Mouse (Mus musculus) hindbrain, embryonic 15.5 days (tissue): ENCODE measurements around the gene Arntl. TPM values are rescaled to one million over a fixed set of nuclear protein-coding genes. Genes with fewer than 3 reads are reported as not detected.
"Not testable (repeated sequence)": the region's sequence is repeated elsewhere in the genome, so short reads cannot be mapped to it uniquely, and the experiment has no call there.

Experiments used
- ATAC-seq: fragments of 200-750 bp; cut with Nextera tagmentation; 2 replicates; pipeline ENCODE4 v1.8.0; 2017; ENCODE audit warnings: low read depth, moderate number of reproducible peaks, moderate TSS enrichment; ENCODE audit not compliant: low FRiP score
- H3K27ac ChIP-seq: fragments of 300-500 bp; sonication (generic); replicated peaks from 2 replicates; pipeline ENCODE4 v1.5.1; 2015; ENCODE audit warnings: mild to moderate bottlenecking, inconsistent platforms
- H3K27me3 ChIP-seq: fragments of 300-500 bp; sonication (generic); 2 replicates; pipeline ENCODE4 v1.6.1; 2015; ENCODE audit warnings: control low read depth, inconsistent platforms
- H3K36me3 ChIP-seq: fragments of 300-500 bp; sonication (generic); 2 replicates; pipeline ENCODE4 v1.6.1; 2015; ENCODE audit warnings: control low read depth, inconsistent platforms
- H3K4me1 ChIP-seq: fragments of 300-500 bp; sonication (generic); replicated peaks from 2 replicates; pipeline ENCODE4 v1.6.1; 2015; ENCODE audit warnings: control low read depth, inconsistent platforms
- H3K4me2 ChIP-seq: fragments of 300-500 bp; sonication (generic); 2 replicates; pipeline ENCODE4 v1.6.1; 2015; ENCODE audit warnings: moderate library complexity, mild to moderate bottlenecking, inconsistent platforms
- H3K4me3 ChIP-seq: fragments of 300-500 bp; sonication (generic); 2 replicates; pipeline ENCODE4 v1.5.1; 2015; ENCODE audit warnings: mild to moderate bottlenecking, inconsistent platforms
- H3K9ac ChIP-seq: fragments of 300-500 bp; sonication (generic); 2 replicates; pipeline ENCODE4 v1.6.1; 2015; ENCODE audit warnings: inconsistent platforms
- H3K9me3 ChIP-seq: fragments of 300-500 bp; sonication (generic); 2 replicates; pipeline ENCODE4 v1.6.1; 2016; ENCODE audit warnings: control low read depth, inconsistent platforms
- WGBS: fragments of 180-500 bp; shearing (Covaris S2); methylation state at CpG from one replicate; pipeline ENCODE4 v1.1.7; 2015; 5-methylcytosine and 5-hydroxymethylcytosine counted together
- polyA plus RNA-seq: library from polyadenylated mRNA; unstranded; fragments of >200 nt; fragmentation: Nextera tagmentation; extraction: Ambion mirVana; gene quantifications from 2 replicates; pipeline ENCODE4 v1.2.1, GENCODE M21; 2015

Gene Arntl
- polyA plus RNA-seq, 1 experiment from 2014 or later = 21.2 TPM

DNA sequence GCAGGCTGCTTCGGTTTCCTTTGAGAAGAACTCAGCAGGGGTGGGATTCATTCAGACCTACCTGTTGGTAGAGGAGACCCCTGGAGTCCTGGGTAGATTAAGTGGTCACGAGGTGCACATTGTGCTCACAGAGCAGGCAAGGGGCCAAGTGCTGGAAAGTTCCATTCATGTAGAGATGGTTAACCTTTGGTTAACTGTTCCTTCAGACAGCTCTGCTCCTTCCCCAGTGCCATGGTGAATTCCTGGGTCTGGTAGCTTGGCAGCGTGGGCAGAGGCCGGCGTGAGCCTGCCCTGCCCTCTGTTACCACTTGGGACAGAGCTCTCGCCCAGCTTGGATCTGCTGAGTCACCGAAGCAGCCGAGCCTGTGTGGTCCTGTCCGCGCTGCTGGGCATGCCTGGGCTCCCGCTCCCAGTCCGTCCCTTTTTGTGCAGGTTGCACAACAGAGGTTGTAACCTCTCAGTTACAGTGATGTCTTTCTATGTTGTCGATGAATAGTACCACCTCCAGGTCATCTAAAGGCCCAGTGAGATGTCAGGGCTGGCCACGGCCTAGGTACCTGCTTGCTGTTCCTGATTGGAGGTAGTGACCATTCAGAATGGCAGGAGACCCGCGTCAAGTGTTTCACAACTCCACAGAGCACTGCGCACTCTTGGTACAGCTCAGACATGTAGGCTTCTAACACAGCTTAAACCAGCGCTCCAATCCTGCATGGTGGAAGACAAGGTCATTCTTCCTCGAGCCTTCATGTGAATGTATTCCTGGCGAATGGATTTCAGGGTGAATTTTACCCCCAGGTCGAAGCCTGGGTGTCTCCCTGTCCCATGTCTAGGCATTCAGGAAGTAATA lies 53.3 kb downstream of the Arntl start:
- Histone ChIP-seq H3K4me3 (no peak overlapping the region), H3K9me3 (no peaks in the 10 kb centered on the region), H3K36me3 (no peaks in the 10 kb centered on the region), H3K27ac (peak overlapping the region; percentile 47; the same call in 1 of the 2 replicates), H3K4me2 (no peak overlapping the region), H3K9ac (no peak overlapping the region), H3K27me3 (no peaks in the 10 kb centered on the region), H3K4me1 (peaks cover 11% of the 10 kb centered on the region)
- 62% methylated on average over 21 of the region's 21 CpGs for WGBS
- peak; percentile 55; the same call in 1 of the 2 replicates for ATAC-seq

DNA sequence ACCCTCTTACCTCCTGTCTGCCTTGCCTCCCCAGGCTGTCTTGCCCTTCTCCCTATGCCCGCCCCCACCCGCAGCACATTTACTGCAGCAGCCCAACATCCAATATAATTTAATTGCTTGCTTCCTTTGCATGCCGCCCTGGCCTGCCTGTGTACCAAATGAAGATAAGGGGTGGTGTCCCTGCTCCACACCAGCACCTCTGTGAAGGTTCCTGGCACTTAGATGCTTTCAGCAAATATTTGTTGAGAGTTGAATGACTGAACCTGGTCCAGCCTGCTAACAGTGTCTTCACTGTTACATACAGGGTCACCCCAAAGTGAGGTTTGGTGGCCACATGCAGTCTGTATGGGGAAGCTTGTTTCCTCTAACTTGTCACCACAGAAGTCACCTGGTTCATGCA lies 54.4 kb downstream of the Arntl start:
- no peak for ATAC-seq
- H3K9ac ChIP-seq = no peak overlapping the region
- H3K4me1 ChIP-seq = peaks cover 11% of the 10 kb centered on the region
- no peaks in the 10 kb centered on the region for H3K36me3 ChIP-seq
- WGBS = 81% methylated on average over 3 of the region's 3 CpGs
- no peaks in the 10 kb centered on the region for H3K27me3 ChIP-seq
- H3K9me3 ChIP-seq = no peaks in the 10 kb centered on the region
- H3K27ac ChIP-seq = no peak overlapping the region
- no peak overlapping the region for H3K4me3 ChIP-seq
- H3K4me2 ChIP-seq = no peak overlapping the region

DNA sequence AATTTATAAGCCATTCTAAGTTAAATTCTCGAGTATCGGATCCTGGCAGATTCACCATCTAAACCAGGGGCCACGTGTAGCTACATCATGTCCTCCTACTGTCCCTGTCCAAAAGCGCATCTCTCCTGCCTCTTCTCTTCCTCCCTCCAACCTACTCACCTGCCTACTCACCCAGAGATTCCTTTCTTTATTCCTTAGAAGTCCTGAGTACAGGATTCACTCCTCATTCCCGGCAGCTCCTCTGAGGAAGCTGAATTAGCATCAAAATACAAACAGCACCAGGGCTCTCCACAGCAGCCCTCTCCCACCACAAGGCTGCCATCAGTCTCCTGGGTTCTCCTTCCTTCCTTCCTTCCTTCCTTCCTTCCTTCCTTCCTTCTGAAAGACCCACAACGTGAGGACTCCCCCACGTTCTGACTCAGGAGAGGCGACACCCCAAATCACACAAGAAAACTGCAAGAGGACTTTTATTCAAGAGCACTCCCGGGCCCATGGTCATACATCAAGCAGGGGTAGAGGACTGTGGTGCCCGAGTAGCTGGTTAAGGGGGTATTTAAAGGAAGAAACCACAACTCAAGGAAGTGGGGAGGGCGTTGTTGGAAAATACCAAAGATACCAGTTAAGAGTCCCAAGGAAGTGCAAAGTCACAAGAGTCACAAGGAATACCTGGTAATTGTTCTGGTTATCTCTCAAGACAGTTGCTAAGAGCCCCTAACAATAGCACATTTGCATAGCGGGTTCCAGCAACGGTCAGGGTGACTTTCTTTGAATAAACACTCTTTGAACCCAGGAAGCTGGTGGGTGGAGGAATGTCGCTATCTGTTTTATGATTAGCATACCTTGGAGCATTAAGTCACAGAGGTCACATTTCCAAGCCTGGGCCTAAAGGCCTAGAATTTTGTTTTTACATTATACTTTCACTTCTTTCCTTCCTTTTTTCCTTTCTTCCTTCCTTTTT lies 55.5 kb downstream of the Arntl start:
- ATAC-seq, H3K4me3 ChIP-seq, H3K27ac ChIP-seq, H3K4me2 ChIP-seq, H3K9ac ChIP-seq, H3K27me3 ChIP-seq, H3K9me3 ChIP-seq, H3K36me3 ChIP-seq: not testable (repeated sequence)
- 50% methylated on average over 14 of the region's 14 CpGs for WGBS
- peaks cover 11% of the 10 kb centered on the region for H3K4me1 ChIP-seq

- ATAC-seq = no peak
- peaks cover 11% of the 10 kb centered on the region for H3K4me1 ChIP-seq
Observed at GRCm38 (mm10) chr7:113263990-113264389, 56.7 kb downstream of the Arntl start.

GRCm38 (mm10) chr7:113268287-113268686 lies 61.0 kb downstream of the Arntl start:
- Histone ChIP-seq H3K27me3 (no peaks in the 10 kb centered on the region), H3K9ac (no peak overlapping the region), H3K27ac (no peak overlapping the region), H3K9me3 (no peaks in the 10 kb centered on the region), H3K4me2 (no peak overlapping the region), H3K36me3 (no peaks in the 10 kb centered on the region), H3K4me3 (no peak overlapping the region), H3K4me1 (peaks cover 19% of the 10 kb centered on the region)
- no peak for ATAC-seq
- 79% methylated on average over 9 of the region's 9 CpGs for WGBS

More at GRCm38 (mm10) chr7:113263990-113264389, 56.7 kb downstream of the Arntl start:
- Histone ChIP-seq H3K36me3 (no peaks in the 10 kb centered on the region), H3K27me3 (no peaks in the 10 kb centered on the region), H3K27ac (no peak overlapping the region), H3K9ac (no peak overlapping the region), H3K4me2 (no peak overlapping the region), H3K4me3 (no peak overlapping the region), H3K9me3 (no peaks in the 10 kb centered on the region)
- 95% methylated on average over 1 of the region's 1 CpGs for WGBS

- Histone ChIP-seq H3K4me2 (no peak overlapping the region), H3K4me1 (peaks cover 19% of the 10 kb centered on the region), H3K36me3 (no peaks in the 10 kb centered on the region), H3K9me3 (no peaks in the 10 kb centered on the region), H3K27ac (no peak overlapping the region), H3K9ac (no peak overlapping the region), H3K27me3 (no peaks in the 10 kb centered on the region), H3K4me3 (no peak overlapping the region)
- ATAC-seq = no peak
Observed at GRCm38 (mm10) chr7:113269081-113269480, 61.8 kb downstream of the Arntl start.

DNA sequence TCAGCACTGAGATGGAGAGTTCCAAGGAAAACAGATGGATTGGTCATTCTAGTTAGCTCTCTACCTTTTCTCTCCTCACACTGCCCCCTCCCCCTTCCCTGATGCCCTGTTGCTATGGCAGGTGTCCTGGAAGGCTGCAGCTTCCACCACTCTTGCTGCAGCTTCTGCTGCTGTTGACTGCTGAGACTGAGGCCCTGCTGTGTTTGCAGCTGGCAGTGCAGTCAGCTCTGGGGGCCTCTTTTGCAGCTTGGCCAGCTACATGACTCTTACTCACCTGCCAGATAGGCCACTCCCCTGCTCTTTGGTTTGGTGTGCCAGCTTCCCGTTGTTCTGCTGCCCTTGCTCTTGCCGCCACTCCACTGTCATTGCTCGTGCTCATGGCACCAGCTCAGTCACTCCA lies 62.7 kb downstream of the Arntl start:
- WGBS = 54% methylated on average over 3 of the region's 3 CpGs
- Histone ChIP-seq H3K9ac (no peak overlapping the region), H3K9me3 (no peaks in the 10 kb centered on the region), H3K4me1 (peaks cover 19% of the 10 kb centered on the region), H3K27ac (peak overlapping the region; percentile 48; the same call in 1 of the 2 replicates), H3K27me3 (no peaks in the 10 kb centered on the region), H3K4me2 (no peak overlapping the region), H3K4me3 (no peak overlapping the region), H3K36me3 (no peaks in the 10 kb centered on the region)
- ATAC-seq = no peak

GRCm38 (mm10) chr7:113270551-113270950 lies 63.3 kb downstream of the Arntl start:
- no peaks in the 10 kb centered on the region for H3K9me3 ChIP-seq
- H3K9ac ChIP-seq = no peak overlapping the region
- H3K27ac ChIP-seq = peak overlapping the region; percentile 48; the same call in 1 of the 2 replicates

GRCm38 (mm10) chr7:113270991-113271390 lies 63.7 kb downstream of the Arntl start:
- Histone ChIP-seq H3K36me3 (no peaks in the 10 kb centered on the region), H3K4me2 (no peak overlapping the region), H3K27ac (peak overlapping the region; percentile 17; the same call in 1 of the 2 replicates), H3K4me3 (no peak overlapping the region), H3K9ac (no peak overlapping the region), H3K4me1 (peaks cover 19% of the 10 kb centered on the region), H3K27me3 (no peaks in the 10 kb centered on the region), H3K9me3 (no peaks in the 10 kb centered on the region)
- ATAC-seq = peak; percentile 8; the same call in 1 of the 2 replicates
- 62% methylated on average over 2 of the region's 2 CpGs for WGBS

More at GRCm38 (mm10) chr7:113270551-113270950, 63.3 kb downstream of the Arntl start:
- Histone ChIP-seq H3K36me3 (no peaks in the 10 kb centered on the region), H3K4me1 (peaks cover 19% of the 10 kb centered on the region), H3K4me3 (no peak overlapping the region), H3K27me3 (no peaks in the 10 kb centered on the region), H3K4me2 (no peak overlapping the region)
- 52% methylated on average over 10 of the region's 10 CpGs for WGBS
- ATAC-seq = peak; percentile 58; the same call in 1 of the 2 replicates

GRCm38 (mm10) chr7:113272338-113272997 lies 65.2 kb downstream of the Arntl start:
- Histone ChIP-seq H3K27me3 (no peaks in the 10 kb centered on the region), H3K4me3 (no peak overlapping the region), H3K4me2 (no peak overlapping the region), H3K27ac (no peak overlapping the region), H3K36me3 (no peaks in the 10 kb centered on the region), H3K9me3 (no peaks in the 10 kb centered on the region), H3K9ac (no peak overlapping the region), H3K4me1 (peaks cover 23% of the 10 kb centered on the region)
- ATAC-seq = no peak
- WGBS = 75% methylated on average over 5 of the region's 6 CpGs

GRCm38 (mm10) chr7:113277245-113277644 lies 70.0 kb downstream of the Arntl start:
- H3K4me1 ChIP-seq = 0 out of 2 replicates have a peak, but pooled peaks cover 5% of the 10 kb centered on the region
- no peak overlapping the region for H3K27ac ChIP-seq
- H3K9ac ChIP-seq = no peak overlapping the region
- 64% methylated on average over 2 of the region's 2 CpGs for WGBS
- peak; percentile 42; the same call in 1 of the 2 replicates for ATAC-seq
- H3K27me3 ChIP-seq = no peaks in the 10 kb centered on the region
- H3K36me3 ChIP-seq = no peaks in the 10 kb centered on the region
- no peaks in the 10 kb centered on the region for H3K9me3 ChIP-seq
- H3K4me2 ChIP-seq = no peak overlapping the region
- H3K4me3 ChIP-seq = no peak overlapping the region
